Mouse (Mus musculus): Measurements from ENCODE around the gene BC030867. TPM values are rescaled to one million over a fixed set of nuclear protein-coding genes. Genes with fewer than 3 reads are reported as not detected.
A peak's percentile ranks its signal among the peaks of the same experiment; 100 is the strongest.

Gene BC030867
- polyA plus RNA-seq, 1 experiment from 2014 or later = 22.9 TPM

DNA sequence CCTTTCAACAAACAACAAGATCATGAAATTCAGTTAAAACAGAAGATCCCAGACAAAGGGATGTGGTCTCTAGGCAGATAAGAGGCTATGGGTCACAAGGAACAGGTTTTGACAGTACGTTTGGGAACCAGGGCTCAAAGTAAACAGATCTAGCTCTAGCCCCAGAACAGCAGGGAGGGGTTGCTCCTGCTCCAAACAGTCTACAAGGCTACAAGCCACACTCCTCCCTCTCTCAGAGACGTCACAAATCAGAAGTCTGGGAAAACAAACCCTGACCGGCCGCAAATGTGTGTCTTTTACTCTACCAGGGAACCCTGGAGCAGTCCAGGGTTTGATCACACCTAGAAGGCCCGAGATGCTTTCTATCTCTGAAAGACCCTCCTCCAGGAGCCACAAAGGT is 37.7 kb upstream of the BC030867 start:
- Histone ChIP-seq H3K27me3 (ENCODE audit: control insufficient read depth, insufficient read depth, low read length) (no peaks in the 10 kb centered on the region), H3K9me3 (ENCODE audit: control insufficient read depth, low read length) (no peaks in the 10 kb centered on the region), H3K4me1 (ENCODE audit: control insufficient read depth, insufficient read depth, low read length) (peaks cover 59% of the 10 kb centered on the region), H3K9ac (ENCODE audit: low read depth, low read length) (no peak overlapping the region), H3K36me3 (ENCODE audit: control insufficient read depth, insufficient read depth, low read length) (peaks cover 7% of the 10 kb centered on the region; the same call in 1 of the 2 replicates), H3K4me2 (replicated peaks; ENCODE audit: low read depth, low read length) (no peak overlapping the region), H3K27ac (ENCODE audit: low read depth, low read length) (no peak overlapping the region), H3K4me3 (ENCODE audit: low read length) (no peak overlapping the region)
- ATAC-seq (ENCODE audit: low FRiP score, low TSS enrichment) = no peak
- WGBS = 20% methylated on average over 5 of the region's 5 CpGs

DNA sequence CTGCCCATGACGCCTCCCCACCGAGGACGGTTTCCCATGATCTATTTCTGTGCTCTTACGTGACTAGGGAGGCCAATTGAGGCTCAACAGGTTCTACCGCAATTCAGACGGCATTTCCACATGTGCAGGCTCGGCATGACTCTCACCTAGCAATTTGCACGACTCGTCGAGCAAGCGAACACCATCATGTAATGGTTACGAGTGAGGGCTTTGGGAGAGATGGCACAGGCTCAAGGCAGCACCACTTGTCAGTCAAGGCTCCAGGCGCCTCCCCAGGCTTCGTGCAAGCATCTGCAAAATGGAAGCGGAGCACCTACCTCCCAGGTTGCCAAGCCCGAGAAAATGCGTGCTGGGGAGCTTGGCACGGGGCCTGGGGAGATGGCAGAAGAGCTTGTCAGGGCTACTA is 36.7 kb upstream of the BC030867 start:
- no peaks in the 10 kb centered on the region for H3K36me3 ChIP-seq (ENCODE audit: control insufficient read depth, insufficient read depth, low read length)
- ATAC-seq (ENCODE audit: low FRiP score, low TSS enrichment) = no peak
- no peak overlapping the region for H3K27ac ChIP-seq (ENCODE audit: low read depth, low read length)
- H3K9ac ChIP-seq (ENCODE audit: low read depth, low read length) = no peak overlapping the region
- no peak overlapping the region for H3K4me3 ChIP-seq (ENCODE audit: low read length)
- no peaks in the 10 kb centered on the region for H3K27me3 ChIP-seq (ENCODE audit: control insufficient read depth, insufficient read depth, low read length)
- H3K9me3 ChIP-seq (ENCODE audit: control insufficient read depth, low read length) = no peaks in the 10 kb centered on the region
- H3K4me1 ChIP-seq (ENCODE audit: control insufficient read depth, insufficient read depth, low read length) = peaks cover 68% of the 10 kb centered on the region
- WGBS = 49% methylated on average over 18 of the region's 18 CpGs
- no peak overlapping the region for H3K4me2 ChIP-seq (replicated peaks; ENCODE audit: low read depth, low read length)

DNA sequence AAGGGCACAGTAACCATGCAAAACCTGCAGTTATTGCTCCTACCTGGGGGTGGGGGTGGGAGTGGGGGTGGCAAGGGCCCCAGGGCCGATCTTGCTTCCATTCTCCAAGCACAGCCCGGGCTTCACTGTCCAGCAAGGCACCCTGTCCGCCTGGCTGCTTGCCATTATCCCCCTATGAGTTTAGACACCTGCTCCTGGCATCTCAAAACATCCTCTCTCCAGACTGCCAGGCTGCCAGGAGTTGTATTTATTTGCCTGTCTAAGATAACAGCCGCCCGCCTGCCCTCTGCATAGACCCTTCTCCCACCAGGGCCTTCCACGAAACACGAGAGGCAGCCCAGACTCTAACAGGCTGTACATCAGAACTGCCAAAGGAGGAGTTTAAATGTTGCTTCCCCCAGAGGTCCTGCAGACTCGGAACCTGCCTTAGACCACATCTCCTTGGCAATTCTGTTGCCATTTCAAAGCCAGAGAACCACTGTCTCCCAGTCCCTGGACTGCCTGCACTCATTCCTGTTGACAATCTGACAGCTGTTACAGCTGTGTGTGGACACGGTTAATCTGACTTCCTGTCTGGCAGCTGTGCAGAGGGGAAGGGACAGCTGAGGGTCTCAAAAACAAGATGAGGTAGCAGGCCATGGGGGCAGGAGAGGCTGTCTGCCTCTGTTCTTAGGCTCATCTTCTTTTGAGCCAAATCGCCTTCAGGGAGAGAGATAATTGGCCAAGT is 34.1 kb upstream of the BC030867 start:
- WGBS = 27% methylated on average over 10 of the region's 10 CpGs
- Histone ChIP-seq H3K36me3 (ENCODE audit: control insufficient read depth, insufficient read depth, low read length) (no peaks in the 10 kb centered on the region), H3K9ac (ENCODE audit: low read depth, low read length) (no peak overlapping the region), H3K9me3 (ENCODE audit: control insufficient read depth, low read length) (no peaks in the 10 kb centered on the region), H3K4me3 (ENCODE audit: low read length) (no peak overlapping the region), H3K27me3 (ENCODE audit: control insufficient read depth, insufficient read depth, low read length) (no peaks in the 10 kb centered on the region), H3K27ac (ENCODE audit: low read depth, low read length) (peak overlapping the region; percentile 48; the same call in 1 of the 2 replicates), H3K4me2 (replicated peaks; ENCODE audit: low read depth, low read length) (peak overlapping the region; percentile 8; the same call in 1 of the 2 replicates), H3K4me1 (ENCODE audit: control insufficient read depth, insufficient read depth, low read length) (peaks cover 79% of the 10 kb centered on the region)
- peak; percentile 34 for ATAC-seq (ENCODE audit: low FRiP score, low TSS enrichment)

DNA sequence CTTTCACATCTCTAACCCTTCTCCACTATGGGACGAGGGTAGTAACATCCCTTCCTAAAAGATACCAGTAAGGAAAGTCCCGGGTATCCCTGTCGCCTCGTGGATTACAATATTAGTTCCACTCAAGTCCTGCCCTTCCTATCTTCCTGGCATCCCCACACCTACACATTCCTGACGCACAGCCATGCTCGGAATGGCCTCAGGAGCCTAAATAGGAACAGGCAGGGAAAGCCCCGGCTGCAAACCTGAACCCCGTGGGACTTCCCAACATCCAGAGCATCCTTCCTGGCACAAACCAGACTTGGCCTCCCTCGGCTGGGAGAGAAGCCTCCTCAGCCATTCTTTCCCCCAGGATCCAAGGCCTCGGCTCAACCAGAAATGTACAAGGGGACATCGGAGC is 33.2 kb upstream of the BC030867 start:
- Histone ChIP-seq H3K36me3 (ENCODE audit: control insufficient read depth, insufficient read depth, low read length) (no peaks in the 10 kb centered on the region), H3K4me3 (ENCODE audit: low read length) (no peak overlapping the region), H3K9ac (ENCODE audit: low read depth, low read length) (no peak overlapping the region), H3K4me2 (replicated peaks; ENCODE audit: low read depth, low read length) (no peak overlapping the region), H3K27ac (ENCODE audit: low read depth, low read length) (0 out of 2 replicates have a peak overlapping the region, but pooled peaks have one; percentile 15), H3K4me1 (ENCODE audit: control insufficient read depth, insufficient read depth, low read length) (peaks cover 80% of the 10 kb centered on the region), H3K9me3 (ENCODE audit: control insufficient read depth, low read length) (no peaks in the 10 kb centered on the region), H3K27me3 (ENCODE audit: control insufficient read depth, insufficient read depth, low read length) (no peaks in the 10 kb centered on the region)
- WGBS = 60% methylated on average over 11 of the region's 11 CpGs
- no peak for ATAC-seq (ENCODE audit: low FRiP score, low TSS enrichment)

DNA sequence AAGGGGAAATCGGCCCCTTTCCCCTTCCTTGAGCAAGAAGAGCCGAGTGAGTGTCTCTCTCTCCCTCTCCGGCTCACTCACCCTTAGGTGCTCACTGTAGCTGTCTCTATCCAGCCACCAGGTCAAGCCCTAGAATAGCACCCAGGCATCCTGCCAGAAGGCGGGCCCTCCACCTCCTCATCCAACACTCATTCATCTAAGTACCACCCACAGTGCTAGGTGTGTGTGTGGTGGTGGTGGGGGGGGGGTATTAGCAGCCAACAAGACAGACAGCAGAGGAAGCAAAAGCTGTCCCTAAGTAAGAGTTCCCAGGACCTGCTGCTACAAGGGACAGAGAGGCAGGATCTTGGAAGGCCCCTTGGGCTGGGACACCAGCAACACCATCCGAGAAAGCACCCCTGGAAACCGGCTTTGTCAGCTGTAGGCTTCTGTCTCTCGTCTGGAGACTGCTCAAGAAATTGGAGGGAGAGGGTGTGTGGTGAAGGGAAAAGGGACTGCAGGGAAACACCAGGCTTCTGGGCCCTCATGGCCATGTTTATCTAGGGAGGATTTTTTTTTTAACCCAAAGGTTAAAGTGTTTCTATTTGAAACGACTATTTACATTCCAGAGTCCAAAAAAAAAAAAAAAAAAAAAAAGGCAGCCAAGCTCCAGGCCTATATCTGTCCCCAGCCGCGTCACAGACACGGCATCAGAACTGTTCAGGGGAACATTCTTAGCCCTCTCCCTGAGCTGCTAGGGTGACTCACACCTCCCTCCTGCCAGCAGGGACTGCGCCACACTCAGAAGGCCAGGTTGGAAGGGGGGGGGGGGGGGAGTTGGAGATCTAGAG is 32.4 kb upstream of the BC030867 start:
- Histone ChIP-seq H3K27ac (ENCODE audit: low read depth, low read length) (0 out of 2 replicates have a peak overlapping the region, but pooled peaks have one; percentile 15), H3K4me3 (ENCODE audit: low read length) (no peak overlapping the region), H3K4me2 (replicated peaks; ENCODE audit: low read depth, low read length) (no peak overlapping the region; the same call in 1 of the 2 replicates), H3K36me3 (ENCODE audit: control insufficient read depth, insufficient read depth, low read length) (no peaks in the 10 kb centered on the region; the same call in 1 of the 2 replicates), H3K4me1 (ENCODE audit: control insufficient read depth, insufficient read depth, low read length) (peaks cover 75% of the 10 kb centered on the region), H3K27me3 (ENCODE audit: control insufficient read depth, insufficient read depth, low read length) (no peaks in the 10 kb centered on the region), H3K9ac (ENCODE audit: low read depth, low read length) (no peak overlapping the region), H3K9me3 (ENCODE audit: control insufficient read depth, low read length) (no peaks in the 10 kb centered on the region)
- WGBS = 46% methylated on average over 12 of the region's 12 CpGs
- ATAC-seq (ENCODE audit: low FRiP score, low TSS enrichment) = no peak

DNA sequence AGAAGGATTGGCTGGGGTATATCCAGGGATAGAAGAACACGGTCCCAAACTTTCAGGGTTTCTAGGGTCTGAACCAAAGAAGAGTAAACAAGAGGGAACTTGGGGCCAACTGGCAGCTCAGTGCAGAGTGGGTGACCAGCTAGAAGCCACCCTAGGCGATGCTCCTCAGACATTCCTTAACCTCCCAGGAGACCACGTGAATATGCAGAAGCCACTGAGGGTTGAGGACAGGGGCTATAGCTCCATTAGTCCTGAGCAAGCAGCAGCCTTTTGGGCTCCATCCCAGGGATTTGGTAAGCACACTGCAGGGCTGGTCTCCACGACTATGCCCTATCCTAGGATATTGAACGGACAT is 31.8 kb upstream of the BC030867 start:
- WGBS = 67% methylated on average over 5 of the region's 5 CpGs
- no peak for ATAC-seq (ENCODE audit: low FRiP score, low TSS enrichment)
- no peak overlapping the region for H3K9ac ChIP-seq (ENCODE audit: low read depth, low read length)
- H3K9me3 ChIP-seq (ENCODE audit: control insufficient read depth, low read length) = no peaks in the 10 kb centered on the region
- H3K4me1 ChIP-seq (ENCODE audit: control insufficient read depth, insufficient read depth, low read length) = peaks cover 73% of the 10 kb centered on the region
- no peak overlapping the region for H3K4me3 ChIP-seq (ENCODE audit: low read length)
- H3K4me2 ChIP-seq (replicated peaks; ENCODE audit: low read depth, low read length) = no peak overlapping the region
- H3K27me3 ChIP-seq (ENCODE audit: control insufficient read depth, insufficient read depth, low read length) = no peaks in the 10 kb centered on the region
- no peaks in the 10 kb centered on the region; the same call in 1 of the 2 replicates for H3K36me3 ChIP-seq (ENCODE audit: control insufficient read depth, insufficient read depth, low read length)
- H3K27ac ChIP-seq (ENCODE audit: low read depth, low read length) = 0 out of 2 replicates have a peak overlapping the region, but pooled peaks have one; percentile 1

DNA sequence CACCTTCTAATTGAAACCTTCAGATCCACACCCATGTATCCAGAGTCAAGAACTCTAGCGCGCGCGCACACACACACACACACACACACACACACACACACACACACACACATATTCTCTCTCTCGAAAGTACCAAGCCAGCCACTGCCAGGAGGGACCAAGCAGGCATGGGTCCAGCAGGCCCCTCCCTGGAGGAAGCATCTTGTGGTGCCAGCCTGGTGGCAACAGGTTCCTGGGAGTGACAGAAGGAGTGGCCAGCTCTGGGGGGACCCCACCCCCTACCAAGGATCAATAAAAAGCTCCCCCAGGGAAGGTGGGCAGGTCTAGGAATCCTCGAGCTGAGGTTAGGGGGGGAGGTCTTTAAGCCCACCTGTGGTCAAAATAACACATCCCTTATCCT is 31.3 kb upstream of the BC030867 start:
- no peak for ATAC-seq (ENCODE audit: low FRiP score, low TSS enrichment)
- 83% methylated on average over 5 of the region's 6 CpGs for whole genome bisulfite sequencing
- Histone ChIP-seq H3K4me2 (replicated peaks; ENCODE audit: low read depth, low read length) (peak overlapping the region; percentile 56), H3K9me3 (ENCODE audit: control insufficient read depth, low read length) (no peaks in the 10 kb centered on the region), H3K27me3 (ENCODE audit: control insufficient read depth, insufficient read depth, low read length) (no peaks in the 10 kb centered on the region), H3K4me3 (ENCODE audit: low read length) (no peak overlapping the region), H3K4me1 (ENCODE audit: control insufficient read depth, insufficient read depth, low read length) (peaks cover 76% of the 10 kb centered on the region), H3K9ac (ENCODE audit: low read depth, low read length) (no peak overlapping the region), H3K36me3 (ENCODE audit: control insufficient read depth, insufficient read depth, low read length) (no peaks in the 10 kb centered on the region; the same call in 1 of the 2 replicates), H3K27ac (ENCODE audit: low read depth, low read length) (no peak overlapping the region)

DNA sequence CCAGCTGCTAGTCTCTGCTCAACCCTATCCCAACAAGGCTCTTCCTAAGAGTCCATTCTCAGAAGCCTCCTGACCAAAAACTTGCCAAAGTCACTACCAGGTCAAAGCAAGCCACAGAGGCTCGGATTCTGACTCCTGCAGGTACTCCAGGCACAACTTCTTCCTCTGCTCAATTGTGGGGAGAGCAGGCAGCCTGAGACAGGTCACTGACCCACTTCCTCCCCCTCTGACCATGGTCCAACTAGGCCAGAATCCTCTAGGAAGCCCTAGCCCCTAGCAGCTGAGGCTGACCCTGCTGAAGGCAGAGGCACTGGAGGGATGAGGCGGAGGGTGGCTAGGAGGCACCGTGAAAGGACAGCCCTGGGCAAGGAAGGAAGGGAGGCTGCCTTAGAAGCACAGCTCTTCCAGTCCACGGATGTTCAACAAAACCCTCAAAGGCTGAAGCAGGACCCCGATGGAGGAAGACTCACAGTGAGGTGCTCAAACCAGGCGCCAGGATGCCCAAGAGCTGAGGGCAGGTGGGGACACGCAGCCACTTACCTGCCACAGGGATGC is 30.7 kb upstream of the BC030867 start:
- H3K9ac ChIP-seq (ENCODE audit: low read depth, low read length) = peak overlapping the region; percentile 49
- H3K9me3 ChIP-seq (ENCODE audit: control insufficient read depth, low read length) = no peaks in the 10 kb centered on the region
- H3K27ac ChIP-seq (ENCODE audit: low read depth, low read length) = peak overlapping the region; percentile 62; the same call in 1 of the 2 replicates
- H3K27me3 ChIP-seq (ENCODE audit: control insufficient read depth, insufficient read depth, low read length) = no peaks in the 10 kb centered on the region
- no peaks in the 10 kb centered on the region; the same call in 1 of the 2 replicates for H3K36me3 ChIP-seq (ENCODE audit: control insufficient read depth, insufficient read depth, low read length)
- peak overlapping the region; percentile 32 for H3K4me3 ChIP-seq (ENCODE audit: low read length)
- H3K4me1 ChIP-seq (ENCODE audit: control insufficient read depth, insufficient read depth, low read length) = peaks cover 78% of the 10 kb centered on the region
- 63% methylated on average over 7 of the region's 7 CpGs for WGBS
- peak overlapping the region; percentile 56 for H3K4me2 ChIP-seq (replicated peaks; ENCODE audit: low read depth, low read length)
- ATAC-seq (ENCODE audit: low FRiP score, low TSS enrichment) = no peak

All from kidney, embryonic 14.5 days (tissue).